Mouse (Mus musculus): ENCODE measurements around the gene Tenm2. TPM values are rescaled to one million over a fixed set of nuclear protein-coding genes. Genes with fewer than 3 reads are reported as not detected.

Gene Tenm2
- polyA plus RNA-seq, 1 experiment from 2014 or later, result 0.01 TPM

DNA sequence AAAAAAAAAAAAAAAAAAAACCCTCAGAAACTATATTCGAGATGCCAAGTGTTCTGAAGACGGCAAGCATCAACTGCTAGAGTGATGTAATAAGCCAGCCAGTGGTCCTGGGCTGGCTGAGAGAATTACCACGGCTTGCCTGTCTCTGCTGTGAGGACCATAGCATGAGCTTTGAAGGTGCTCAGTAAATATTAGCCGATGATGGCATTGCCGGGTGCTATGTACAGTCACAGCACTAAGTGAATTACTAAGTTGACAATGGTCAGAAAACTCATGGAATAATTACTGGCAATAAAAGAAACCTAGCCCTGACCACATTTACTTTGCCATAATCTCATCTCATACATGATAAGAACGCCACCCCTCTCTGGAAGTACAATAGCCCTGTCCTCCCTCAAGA is 549.5 kb downstream of the Tenm2 start:
- H3K9ac ChIP-seq (ENCODE audit: low read depth, low read length), result no peak overlapping the region
- H3K4me2 ChIP-seq (ENCODE audit: low read depth, low read length), result no peak overlapping the region
- no peak for ATAC-seq (ENCODE audit: low read depth)
- H3K4me3 ChIP-seq (ENCODE audit: low read depth, low read length), result no peak overlapping the region
- no peaks in the 10 kb centered on the region for H3K27me3 ChIP-seq (ENCODE audit: control insufficient read depth, insufficient read depth, low read depth, low read length)
- no peak overlapping the region for H3K27ac ChIP-seq (ENCODE audit: low read length)
- H3K36me3 ChIP-seq (ENCODE audit: control insufficient read depth, insufficient read depth), result no peaks in the 10 kb centered on the region
- H3K9me3 ChIP-seq (replicated peaks; ENCODE audit: control insufficient read depth, low read length), result no peaks in the 10 kb centered on the region
- 52% methylated on average over 6 of the region's 6 CpGs for WGBS (ENCODE audit: insufficient replicate concordance)
- H3K4me1 ChIP-seq (ENCODE audit: control insufficient read depth, low read depth, low read length), result no peaks in the 10 kb centered on the region

DNA sequence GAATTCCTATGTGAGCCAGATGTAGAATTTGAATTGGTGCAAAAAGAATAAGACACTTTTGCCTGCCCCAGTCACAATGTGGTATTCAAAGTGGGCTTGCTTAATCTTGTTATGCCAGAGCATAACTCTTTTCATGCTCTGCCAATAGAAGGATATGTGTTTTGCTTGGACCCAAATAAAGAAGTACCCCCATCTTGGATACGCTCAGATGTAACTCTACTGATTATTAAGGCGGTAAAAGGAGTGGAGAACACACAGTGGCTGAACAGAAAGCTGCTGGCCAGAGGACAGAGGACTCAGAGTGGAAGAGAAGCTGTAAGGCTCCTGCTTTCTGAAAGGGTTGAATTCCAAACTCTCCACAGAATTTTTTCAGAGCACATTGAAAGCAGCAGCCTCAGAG is 556.4 kb downstream of the Tenm2 start:
- no peak overlapping the region for H3K27ac ChIP-seq (ENCODE audit: low read length)
- no peak overlapping the region for H3K4me3 ChIP-seq (ENCODE audit: low read depth, low read length)
- H3K27me3 ChIP-seq (ENCODE audit: control insufficient read depth, insufficient read depth, low read depth, low read length), result peaks cover 2% of the 10 kb centered on the region
- no peak overlapping the region for H3K4me2 ChIP-seq (ENCODE audit: low read depth, low read length)
- no peaks in the 10 kb centered on the region for H3K4me1 ChIP-seq (ENCODE audit: control insufficient read depth, low read depth, low read length)
- no peaks in the 10 kb centered on the region for H3K9me3 ChIP-seq (replicated peaks; ENCODE audit: control insufficient read depth, low read length)
- 59% methylated on average over 2 of the region's 2 CpGs for WGBS (ENCODE audit: insufficient replicate concordance)
- H3K9ac ChIP-seq (ENCODE audit: low read depth, low read length), result no peak overlapping the region
- no peak for ATAC-seq (ENCODE audit: low read depth)
- no peaks in the 10 kb centered on the region for H3K36me3 ChIP-seq (ENCODE audit: control insufficient read depth, insufficient read depth)

DNA sequence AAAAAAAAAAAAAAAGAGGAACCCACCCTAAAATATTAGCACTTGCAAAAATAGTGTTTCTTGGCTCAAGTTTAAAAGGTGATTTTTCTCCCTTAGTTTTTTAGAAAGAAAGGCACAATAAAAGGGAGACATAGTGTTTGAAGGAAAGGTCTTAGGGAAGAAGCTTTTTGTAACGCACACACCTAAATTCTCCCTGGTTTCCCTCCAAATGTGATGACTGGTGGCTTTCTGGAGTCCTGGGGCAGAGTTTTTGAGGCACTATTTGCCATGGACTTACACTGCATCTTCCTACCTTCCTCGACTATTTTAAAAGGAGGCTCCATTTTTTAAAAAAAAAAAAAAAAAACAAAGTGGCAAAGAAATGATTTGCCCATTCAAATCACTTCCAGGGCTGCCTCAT is 557.2 kb downstream of the Tenm2 start:
- Histone ChIP-seq H3K36me3 (ENCODE audit: control insufficient read depth, insufficient read depth) (no peaks in the 10 kb centered on the region), H3K4me3 (ENCODE audit: low read depth, low read length) (no peak overlapping the region), H3K27me3 (ENCODE audit: control insufficient read depth, insufficient read depth, low read depth, low read length) (peaks cover 2% of the 10 kb centered on the region), H3K9me3 (replicated peaks; ENCODE audit: control insufficient read depth, low read length) (no peaks in the 10 kb centered on the region), H3K4me1 (ENCODE audit: control insufficient read depth, low read depth, low read length) (no peaks in the 10 kb centered on the region), H3K4me2 (ENCODE audit: low read depth, low read length) (no peak overlapping the region), H3K9ac (ENCODE audit: low read depth, low read length) (no peak overlapping the region), H3K27ac (ENCODE audit: low read length) (no peak overlapping the region)
- ATAC-seq (ENCODE audit: low read depth), result no peak
- WGBS (ENCODE audit: insufficient replicate concordance), result 37% methylated on average over 2 of the region's 2 CpGs

DNA sequence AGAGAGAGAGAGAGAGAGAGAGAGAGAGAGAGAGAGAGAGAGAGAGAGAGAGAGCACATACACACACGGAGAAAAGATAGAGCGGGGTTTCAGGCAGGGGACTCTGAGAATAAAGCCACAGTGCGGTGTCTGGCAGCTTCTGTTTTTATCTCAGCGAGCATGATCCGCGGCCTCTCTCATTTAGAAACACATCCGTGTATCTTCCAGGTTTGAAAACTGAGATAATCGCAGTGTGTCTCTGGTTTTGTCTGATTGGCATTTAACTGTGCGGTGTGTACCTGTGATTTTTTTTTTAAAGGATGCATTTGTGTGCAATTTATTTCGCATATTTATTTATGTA is 557.7 kb downstream of the Tenm2 start:
- Histone ChIP-seq H3K9me3 (replicated peaks; ENCODE audit: control insufficient read depth, low read length) (no peaks in the 10 kb centered on the region), H3K4me3 (ENCODE audit: low read depth, low read length) (no peak overlapping the region), H3K27ac (ENCODE audit: low read length) (no peak overlapping the region), H3K9ac (ENCODE audit: low read depth, low read length) (no peak overlapping the region), H3K4me2 (ENCODE audit: low read depth, low read length) (peak overlapping the region; percentile 39), H3K27me3 (ENCODE audit: control insufficient read depth, insufficient read depth, low read depth, low read length) (peaks cover 2% of the 10 kb centered on the region), H3K4me1 (ENCODE audit: control insufficient read depth, low read depth, low read length) (no peaks in the 10 kb centered on the region), H3K36me3 (ENCODE audit: control insufficient read depth, insufficient read depth) (no peaks in the 10 kb centered on the region)
- no peak for ATAC-seq (ENCODE audit: low read depth)
- 10% methylated on average over 10 of the region's 10 CpGs for WGBS (ENCODE audit: insufficient replicate concordance)

DNA sequence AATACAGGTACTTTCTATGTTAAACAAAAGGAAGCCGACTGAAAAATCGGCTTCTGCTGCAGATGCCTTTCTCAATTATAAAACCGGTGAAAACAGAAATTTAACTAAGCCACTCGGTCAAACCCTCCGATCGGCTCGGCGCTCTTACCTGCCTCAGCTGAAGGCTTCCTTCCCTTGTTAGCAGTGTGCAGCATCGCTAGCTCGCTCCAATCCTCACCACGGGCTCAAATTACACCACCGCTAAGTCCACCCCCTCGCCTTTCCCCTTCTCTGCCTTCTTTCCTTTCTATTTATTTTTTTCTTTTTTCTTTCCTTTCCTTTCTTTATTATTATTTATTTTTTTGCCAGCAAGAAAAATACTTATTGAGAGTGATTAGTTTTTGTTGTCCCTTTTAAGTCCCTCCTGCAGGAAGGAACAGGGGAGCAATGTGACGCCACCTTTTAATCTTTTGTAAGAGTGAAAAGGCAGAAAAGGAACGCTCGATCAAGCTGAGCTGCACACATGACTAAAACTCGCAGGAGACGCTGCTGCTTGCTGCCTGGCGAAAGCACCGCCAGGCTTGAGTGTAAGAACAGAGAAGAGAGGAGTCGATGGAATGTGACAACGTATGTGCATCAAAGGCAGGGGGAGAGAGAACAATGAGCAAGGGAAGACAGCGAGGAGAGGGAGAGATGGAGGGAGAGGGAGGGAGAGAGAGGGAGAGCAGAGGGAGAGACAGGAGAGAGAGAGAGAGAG is 558.3 kb downstream of the Tenm2 start:
- H3K27me3 ChIP-seq (ENCODE audit: control insufficient read depth, insufficient read depth, low read depth, low read length), result peaks cover 2% of the 10 kb centered on the region
- H3K4me2 ChIP-seq (ENCODE audit: low read depth, low read length), result peak overlapping the region; percentile 39
- H3K4me1 ChIP-seq (ENCODE audit: control insufficient read depth, low read depth, low read length), result no peaks in the 10 kb centered on the region
- 2% methylated on average over 23 of the region's 23 CpGs for WGBS (ENCODE audit: insufficient replicate concordance)
- no peak overlapping the region for H3K9ac ChIP-seq (ENCODE audit: low read depth, low read length)
- H3K27ac ChIP-seq (ENCODE audit: low read length), result no peak overlapping the region
- H3K36me3 ChIP-seq (ENCODE audit: control insufficient read depth, insufficient read depth), result no peaks in the 10 kb centered on the region
- no peak for ATAC-seq (ENCODE audit: low read depth)
- H3K4me3 ChIP-seq (ENCODE audit: low read depth, low read length), result peak overlapping the region; percentile 19; the same call in 1 of the 2 replicates
- H3K9me3 ChIP-seq (replicated peaks; ENCODE audit: control insufficient read depth, low read length), result no peaks in the 10 kb centered on the region

DNA sequence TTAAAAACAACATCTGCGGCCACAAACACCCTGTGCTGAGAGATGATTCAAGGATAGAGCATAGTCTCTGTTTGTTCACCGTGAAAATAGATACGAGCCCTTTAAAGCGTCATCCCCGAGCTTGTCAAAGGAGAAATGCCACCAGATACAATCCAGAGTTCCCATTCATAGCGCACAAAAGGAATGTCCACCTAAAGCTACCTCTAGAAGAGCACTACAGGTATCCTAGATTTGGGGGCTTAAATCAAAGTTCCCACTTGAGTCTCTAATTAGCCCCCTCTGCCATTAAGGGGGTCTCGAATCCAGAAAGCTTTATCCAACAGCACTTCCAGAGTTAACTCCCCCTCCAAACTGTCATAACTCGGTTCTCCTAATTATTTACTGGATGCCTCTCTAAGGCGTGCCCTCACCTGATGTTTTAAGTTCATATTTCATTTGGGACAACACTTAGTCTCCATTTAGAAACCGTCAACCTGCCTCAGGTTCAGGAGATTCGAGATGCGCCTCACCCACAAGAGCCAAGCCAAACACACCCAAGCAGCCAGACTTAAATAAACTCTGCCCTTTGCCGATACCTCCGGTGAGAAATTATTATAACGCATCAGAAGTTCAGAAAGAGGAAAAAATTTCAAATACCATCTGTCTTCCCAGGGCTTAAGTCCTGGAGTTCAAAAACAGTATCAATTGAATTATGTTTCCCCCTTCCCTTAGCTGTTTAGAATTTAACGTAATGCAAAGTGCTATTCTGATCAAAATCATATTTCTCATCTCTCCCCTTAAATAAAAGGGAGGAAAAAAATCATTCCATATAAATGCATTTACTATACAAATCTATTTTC is 559.1 kb downstream of the Tenm2 start:
- H3K27me3 ChIP-seq (ENCODE audit: control insufficient read depth, insufficient read depth, low read depth, low read length), result peaks cover 2% of the 10 kb centered on the region
- no peak overlapping the region for H3K4me2 ChIP-seq (ENCODE audit: low read depth, low read length)
- no peak for ATAC-seq (ENCODE audit: low read depth)
- WGBS (ENCODE audit: insufficient replicate concordance), result 52% methylated on average over 16 of the region's 16 CpGs
- H3K4me3 ChIP-seq (ENCODE audit: low read depth, low read length), result no peak overlapping the region
- no peaks in the 10 kb centered on the region for H3K9me3 ChIP-seq (replicated peaks; ENCODE audit: control insufficient read depth, low read length)
- H3K4me1 ChIP-seq (ENCODE audit: control insufficient read depth, low read depth, low read length), result no peaks in the 10 kb centered on the region
- H3K36me3 ChIP-seq (ENCODE audit: control insufficient read depth, insufficient read depth), result no peaks in the 10 kb centered on the region
- no peak overlapping the region for H3K27ac ChIP-seq (ENCODE audit: low read length)
- no peak overlapping the region for H3K9ac ChIP-seq (ENCODE audit: low read depth, low read length)

DNA sequence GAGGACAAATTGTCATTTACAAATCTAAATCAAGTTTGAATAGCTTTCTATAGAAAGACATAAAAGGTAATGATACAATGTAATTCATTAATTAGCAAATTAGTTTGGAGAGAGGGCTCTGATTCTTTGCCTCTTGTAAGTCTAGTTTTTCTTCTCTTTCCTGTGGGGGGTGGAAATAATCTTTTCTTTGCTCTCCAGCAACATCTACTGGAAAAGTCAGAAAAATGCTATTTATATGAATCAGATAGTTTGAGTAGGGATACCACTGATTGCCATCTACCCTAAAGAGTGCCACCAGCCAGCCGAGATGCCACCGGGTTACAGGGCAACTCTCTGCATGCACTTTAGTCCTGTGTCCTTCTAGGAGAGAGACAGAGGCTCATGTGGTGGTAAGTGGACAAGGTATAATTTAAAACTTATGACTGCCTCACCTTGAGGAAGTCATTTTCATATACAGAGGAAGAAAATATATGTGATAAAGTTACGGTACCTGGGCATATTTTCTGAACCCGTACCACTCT is 560.8 kb downstream of the Tenm2 start:
- WGBS (ENCODE audit: insufficient replicate concordance), result 57% methylated on average over 4 of the region's 4 CpGs
- Histone ChIP-seq H3K4me2 (ENCODE audit: low read depth, low read length) (no peak overlapping the region), H3K4me3 (ENCODE audit: low read depth, low read length) (no peak overlapping the region), H3K27me3 (ENCODE audit: control insufficient read depth, insufficient read depth, low read depth, low read length) (peaks cover 2% of the 10 kb centered on the region), H3K27ac (ENCODE audit: low read length) (no peak overlapping the region), H3K36me3 (ENCODE audit: control insufficient read depth, insufficient read depth) (no peaks in the 10 kb centered on the region), H3K4me1 (ENCODE audit: control insufficient read depth, low read depth, low read length) (no peaks in the 10 kb centered on the region), H3K9me3 (replicated peaks; ENCODE audit: control insufficient read depth, low read length) (no peaks in the 10 kb centered on the region), H3K9ac (ENCODE audit: low read depth, low read length) (no peak overlapping the region)
- no peak for ATAC-seq (ENCODE audit: low read depth)

DNA sequence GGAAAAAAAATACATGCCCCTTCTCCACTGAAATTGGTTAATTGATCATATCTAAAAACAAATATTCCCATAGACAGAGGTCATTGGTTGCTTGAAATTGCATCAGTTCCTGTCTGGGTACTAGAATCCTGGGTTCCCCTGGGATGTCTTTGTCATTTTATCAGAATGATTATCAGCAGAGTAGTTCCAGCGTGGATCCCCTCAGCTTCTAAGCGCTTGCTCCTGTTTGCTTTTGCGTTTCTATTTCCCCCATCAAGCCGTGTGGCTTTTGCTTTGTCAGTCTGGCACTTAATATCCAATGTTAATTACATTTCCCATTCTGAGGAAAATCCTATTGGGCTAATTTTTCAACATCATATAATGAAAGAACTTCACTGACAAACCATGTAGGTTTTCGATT is 561.6 kb downstream of the Tenm2 start:
- ATAC-seq (ENCODE audit: low read depth), result no peak
- Histone ChIP-seq H3K9me3 (replicated peaks; ENCODE audit: control insufficient read depth, low read length) (no peaks in the 10 kb centered on the region), H3K36me3 (ENCODE audit: control insufficient read depth, insufficient read depth) (no peaks in the 10 kb centered on the region), H3K27ac (ENCODE audit: low read length) (no peak overlapping the region), H3K4me2 (ENCODE audit: low read depth, low read length) (no peak overlapping the region), H3K9ac (ENCODE audit: low read depth, low read length) (no peak overlapping the region), H3K27me3 (ENCODE audit: control insufficient read depth, insufficient read depth, low read depth, low read length) (peaks cover 2% of the 10 kb centered on the region), H3K4me3 (ENCODE audit: low read depth, low read length) (no peak overlapping the region), H3K4me1 (ENCODE audit: control insufficient read depth, low read depth, low read length) (no peaks in the 10 kb centered on the region)
- 50% methylated on average over 5 of the region's 5 CpGs for WGBS (ENCODE audit: insufficient replicate concordance)

DNA sequence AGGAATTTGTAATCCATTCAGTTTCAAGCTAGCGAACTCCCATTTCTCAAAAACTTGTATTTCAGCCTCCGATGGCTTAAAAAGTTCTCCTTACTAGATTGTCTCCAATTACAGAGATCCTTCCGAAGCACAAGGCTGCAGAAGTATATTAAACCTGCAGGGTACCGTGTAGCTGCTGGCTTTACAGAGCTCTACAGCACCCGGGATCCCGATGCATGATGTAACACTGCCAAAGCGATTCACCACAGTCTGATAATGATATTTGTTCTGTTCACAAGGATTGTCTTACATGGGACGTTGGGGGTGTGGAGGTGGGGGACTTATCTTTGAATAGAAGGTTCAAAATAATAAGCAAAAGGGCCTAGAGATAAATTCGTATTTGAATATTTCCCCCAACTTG is 564.6 kb downstream of the Tenm2 start:
- no peak overlapping the region for H3K4me2 ChIP-seq (ENCODE audit: low read depth, low read length)
- H3K4me3 ChIP-seq (ENCODE audit: low read depth, low read length), result no peak overlapping the region
- ATAC-seq (ENCODE audit: low read depth), result no peak
- peaks cover 2% of the 10 kb centered on the region for H3K27me3 ChIP-seq (ENCODE audit: control insufficient read depth, insufficient read depth, low read depth, low read length)
- H3K9ac ChIP-seq (ENCODE audit: low read depth, low read length), result no peak overlapping the region
- H3K4me1 ChIP-seq (ENCODE audit: control insufficient read depth, low read depth, low read length), result no peaks in the 10 kb centered on the region
- no peaks in the 10 kb centered on the region for H3K9me3 ChIP-seq (replicated peaks; ENCODE audit: control insufficient read depth, low read length)
- no peaks in the 10 kb centered on the region for H3K36me3 ChIP-seq (ENCODE audit: control insufficient read depth, insufficient read depth)
- no peak overlapping the region for H3K27ac ChIP-seq (ENCODE audit: low read length)
- WGBS (ENCODE audit: insufficient replicate concordance), result 66% methylated on average over 9 of the region's 9 CpGs

Measured in liver, embryonic 16.5 days (tissue).